Mouse (Mus musculus) adrenal gland, adult (tissue): ENCODE measurements around the gene Tmem235.

Experiments used
- DNase-seq, 2 experiments: peaks; one replicate each; pipeline ENCODE4 v3.0.0; 2022 to 2023; ENCODE audit warnings: low spot score in 1 of 2; ENCODE audit not compliant: inconsistent age in 2 of 2

The Tmem235 gene

DNA sequence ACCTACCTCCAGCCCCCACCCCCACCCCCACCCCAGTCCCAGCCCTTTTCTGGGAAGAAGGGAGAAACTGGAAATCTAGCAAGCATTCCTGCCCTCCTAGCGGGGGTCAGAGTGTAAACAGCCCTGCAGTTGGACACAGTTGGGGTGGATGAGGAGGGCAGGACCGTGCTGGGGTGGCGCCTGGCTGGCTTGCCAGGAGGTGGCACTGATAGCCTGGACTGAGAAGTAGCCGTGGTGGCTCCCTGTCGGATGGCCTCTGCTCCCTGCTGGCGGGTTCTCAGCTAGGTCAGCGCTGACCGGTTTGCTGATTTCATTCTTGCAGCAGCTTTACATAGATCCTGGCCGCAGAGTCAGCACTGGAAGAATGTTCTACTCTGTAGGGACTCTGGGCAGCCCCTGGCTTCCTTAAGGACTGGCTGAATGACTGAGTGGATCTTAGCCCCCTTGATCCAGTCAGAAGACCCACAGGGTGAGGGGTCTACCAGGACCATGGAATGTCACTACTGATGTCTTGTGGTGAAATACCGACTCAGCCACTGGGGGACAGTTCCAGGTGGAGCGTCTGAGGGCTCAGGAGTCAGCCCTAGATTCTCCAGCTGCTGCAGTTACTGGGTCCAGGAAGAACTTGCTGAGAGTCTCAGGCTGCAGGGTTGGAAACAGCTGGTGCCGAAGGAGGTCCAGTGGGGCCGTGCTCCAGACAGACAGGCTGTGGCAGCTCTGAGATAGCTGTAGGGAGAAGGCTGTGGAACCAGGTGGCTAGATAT lies 30.1 kb downstream of the Tmem235 start:
- no peak for DNase-seq

DNA sequence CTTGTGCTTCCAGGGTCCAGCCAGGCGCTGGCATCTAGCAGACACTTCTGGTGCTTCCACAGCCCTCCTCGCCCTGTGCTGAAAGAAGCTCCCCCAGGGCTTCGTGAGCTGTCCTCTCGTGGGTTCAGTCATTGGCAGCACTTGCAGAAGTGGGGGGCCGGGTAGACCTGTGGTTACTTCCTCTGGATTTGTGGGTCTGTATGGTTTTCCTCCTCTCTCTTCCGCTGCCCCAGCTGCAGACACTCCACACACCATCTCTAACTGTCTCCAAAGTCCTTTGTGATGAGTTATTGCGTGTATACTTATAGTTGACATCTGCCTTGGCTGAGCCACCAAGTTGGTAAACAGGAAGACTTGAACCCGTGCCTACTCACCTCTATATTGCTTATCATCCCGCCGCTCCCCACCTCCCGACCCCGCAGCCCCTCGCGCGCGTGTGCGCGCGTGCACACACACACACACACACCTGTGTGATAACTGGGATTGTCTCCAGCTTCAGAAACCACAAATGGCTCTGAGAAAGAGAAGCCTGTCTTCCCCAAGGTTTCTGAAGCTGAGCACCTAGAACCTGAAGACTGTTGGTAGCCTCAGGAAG lies 31.1 kb downstream of the Tmem235 start:
- no peak for DNase-seq

DNA sequence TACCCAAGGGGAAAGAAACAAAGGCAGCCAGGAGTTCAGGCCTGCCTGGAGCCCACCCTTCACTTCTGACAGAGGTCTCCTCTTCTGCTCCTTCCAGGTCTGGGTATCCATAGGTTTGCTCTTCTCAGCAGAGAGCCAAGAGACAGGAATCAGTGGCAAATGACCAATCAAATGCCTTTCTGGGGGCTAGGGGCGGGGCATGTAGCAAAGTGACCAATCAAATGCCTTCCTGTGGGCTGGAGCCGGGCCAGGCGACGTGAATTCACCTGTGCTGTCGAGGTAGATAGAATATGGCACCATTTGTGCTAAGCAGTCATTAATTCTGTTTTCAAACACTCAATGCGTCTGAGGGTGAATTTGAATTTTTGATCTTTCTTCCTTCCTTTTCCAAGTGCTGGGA lies 31.6 kb downstream of the Tmem235 start:
- peak in 1 of 2 experiments; percentile 44 for DNase-seq

DNA sequence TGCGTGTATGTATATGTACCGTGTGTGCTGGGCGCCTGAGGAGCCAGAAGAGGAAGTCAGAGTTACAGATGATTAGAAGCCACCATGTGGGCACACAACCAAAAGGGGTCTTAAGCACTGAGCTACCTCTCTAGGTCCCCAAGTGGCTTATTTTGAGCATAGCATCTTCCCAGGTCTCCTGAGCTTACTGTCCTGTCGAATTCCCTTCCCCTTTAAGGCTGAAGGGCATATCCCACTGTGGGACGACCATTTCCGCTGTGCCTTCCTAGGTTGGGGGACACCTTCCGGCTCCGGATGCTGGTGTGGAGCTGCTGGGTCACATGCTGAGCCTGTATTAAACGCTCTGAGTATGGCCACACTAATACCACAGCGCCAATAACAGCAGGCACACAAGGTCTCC lies 34.1 kb downstream of the Tmem235 start:
- DNase-seq: no peak

DNA sequence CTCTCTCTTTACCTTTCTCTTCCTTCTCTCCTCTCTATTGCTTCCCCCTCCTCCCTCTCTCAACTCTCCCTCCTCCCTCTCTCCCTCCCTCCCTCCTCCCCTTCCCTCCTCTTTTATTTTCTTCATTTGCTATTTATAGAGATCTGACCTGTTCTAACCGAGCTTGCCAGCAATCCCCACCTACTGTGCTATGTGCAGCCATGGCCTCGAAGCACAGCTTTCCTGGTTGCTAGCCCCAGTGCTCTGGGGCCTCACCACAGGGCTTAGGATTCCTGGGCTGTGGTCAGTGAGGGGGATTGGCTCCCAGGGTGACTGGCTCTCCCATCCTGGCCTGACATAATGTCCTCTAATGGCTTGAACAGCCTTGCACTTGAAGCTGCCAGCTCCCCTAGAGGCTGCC lies 36.0 kb downstream of the Tmem235 start:
- no peak for DNase-seq

DNA sequence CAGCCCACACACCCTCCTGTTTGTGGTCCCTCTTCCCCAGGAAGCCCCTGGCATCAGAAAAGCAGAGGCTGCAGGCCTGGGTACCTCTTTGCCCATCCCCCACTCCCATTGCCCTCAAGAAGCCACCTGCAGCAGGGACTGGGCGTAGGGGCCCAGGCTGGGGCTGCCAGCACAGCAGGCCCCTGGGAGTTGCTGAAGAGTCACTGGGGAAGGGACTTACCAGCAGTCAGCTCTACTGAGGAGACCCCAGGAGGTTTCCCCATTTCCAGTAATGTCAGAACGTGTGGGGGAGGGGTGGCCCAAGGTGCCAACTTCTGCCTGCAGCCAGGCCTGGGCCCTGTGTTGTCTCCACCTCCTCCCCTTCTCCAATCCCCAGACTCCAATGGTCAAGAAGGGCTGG lies 41.7 kb downstream of the Tmem235 start:
- DNase-seq: no peak

DNA sequence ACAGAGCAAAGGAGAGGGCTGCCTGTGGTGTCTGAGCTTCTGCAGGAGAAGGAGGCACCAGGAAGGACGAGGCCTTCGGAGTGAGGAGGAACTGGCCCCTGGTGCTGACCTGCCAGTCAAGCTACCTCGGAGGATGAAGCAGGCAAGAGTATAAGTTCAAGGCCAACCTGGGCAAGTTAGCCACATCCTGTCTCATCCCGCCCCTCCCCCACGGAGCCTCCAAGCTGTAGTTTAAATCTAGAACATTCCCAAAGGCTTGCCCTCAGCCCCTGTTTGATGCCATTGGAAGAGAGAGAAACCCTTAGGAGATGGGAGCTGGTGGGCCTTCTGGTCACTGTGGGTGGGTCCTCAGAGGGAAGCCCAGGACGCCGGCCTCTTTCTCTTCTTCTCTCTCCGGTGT lies 43.9 kb downstream of the Tmem235 start:
- no peak for DNase-seq

DNA sequence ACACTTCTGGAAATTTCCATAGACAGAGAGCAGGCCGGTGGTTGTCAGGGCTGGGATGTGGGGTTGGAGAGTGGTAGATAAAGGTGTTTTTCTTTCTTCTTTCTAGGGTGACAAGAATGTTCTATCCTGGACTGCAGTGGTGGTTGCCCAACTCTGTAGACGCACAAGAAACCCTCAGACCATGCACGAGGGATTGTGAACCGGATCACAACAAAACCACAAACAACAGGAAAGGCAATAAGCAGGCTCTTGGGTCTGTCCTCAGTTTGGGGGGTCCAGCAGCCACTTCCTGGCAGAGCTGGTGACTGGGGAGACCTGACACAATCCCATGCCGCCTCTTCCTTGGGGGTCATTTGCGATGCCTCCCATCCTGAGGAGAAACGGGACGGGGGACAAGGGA lies 48.8 kb downstream of the Tmem235 start:
- no peak for DNase-seq

DNA sequence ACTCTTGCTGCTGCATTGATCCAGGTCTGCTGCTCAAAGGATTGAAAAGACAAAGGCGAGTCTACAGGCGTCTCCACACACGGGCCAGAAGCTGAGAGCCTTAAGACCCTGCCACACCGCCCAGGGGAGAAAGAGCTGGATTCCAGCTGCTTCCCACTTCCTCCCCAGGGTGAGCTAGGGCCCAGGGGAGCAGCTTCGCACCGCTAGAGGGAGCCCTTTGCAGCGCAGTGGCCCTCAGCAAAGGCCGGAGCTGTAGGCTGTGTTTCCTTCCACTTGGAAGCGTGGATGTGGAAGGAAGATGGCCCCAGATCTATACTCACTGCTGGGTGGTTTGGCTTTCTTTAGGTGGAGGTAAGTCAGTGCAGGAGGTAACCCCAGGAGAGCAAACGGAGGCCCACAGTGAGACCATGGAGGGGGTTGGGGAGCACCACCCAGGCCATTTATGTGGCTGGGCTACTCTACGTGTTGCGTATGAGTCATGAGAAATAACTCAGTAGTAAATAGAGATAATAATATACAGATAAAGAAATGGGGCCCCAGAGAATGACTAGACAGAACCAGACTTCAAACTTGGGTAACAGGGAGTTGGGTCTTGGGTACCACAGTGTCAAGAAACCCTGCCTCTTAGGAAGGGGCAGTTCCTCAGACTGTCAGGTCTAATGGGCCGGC lies 52.3 kb downstream of the Tmem235 start:
- peak; percentile 84 to 94 for DNase-seq

DNA sequence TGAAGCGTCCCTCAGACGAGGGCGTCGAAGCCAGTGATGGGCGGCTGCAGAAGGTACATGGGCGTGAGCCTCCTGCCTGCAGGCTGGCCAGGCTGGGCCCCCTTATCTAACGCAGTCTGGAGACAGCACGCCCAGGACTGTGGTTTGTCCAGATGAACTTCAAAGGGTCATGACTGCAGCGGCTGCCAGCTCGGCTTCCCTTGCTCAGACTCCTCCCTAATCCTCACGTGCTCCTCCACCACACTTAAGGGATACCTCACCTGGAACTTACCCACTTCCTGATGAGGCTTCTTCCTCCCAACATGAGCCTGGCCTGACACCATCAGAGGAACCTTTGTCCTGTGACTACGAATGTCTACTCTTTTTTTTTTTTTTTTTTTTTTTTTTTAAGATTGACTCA lies 54.0 kb downstream of the Tmem235 start:
- DNase-seq: no peak
